Mouse (Mus musculus) megakaryocyte, embryonic 14.5 days (primary cell): ENCODE results near the gene Usb1. TPM values are rescaled to one million over a fixed set of nuclear protein-coding genes. Genes with fewer than 3 reads are reported as not detected.

Experiments
- H3K27me3 ChIP-seq: replicated peaks from 2 replicates; pipeline ENCODE3; 2012; ENCODE audit warnings: inconsistent platforms
- H3K36me3 ChIP-seq: replicated peaks from 2 replicates; pipeline ENCODE3; 2012; ENCODE audit warnings: low read length, inconsistent platforms, mixed read lengths
- H3K4me1 ChIP-seq: 2 replicates; pipeline ENCODE4 v1.6.1; 2012; ENCODE audit warnings: inconsistent platforms
- H3K4me3 ChIP-seq: replicated peaks from 2 replicates; pipeline ENCODE3; 2012; ENCODE audit warnings: moderate library complexity, mild to moderate bottlenecking, inconsistent platforms
- H3K9me3 ChIP-seq: 2 replicates; pipeline ENCODE4 v1.6.1; 2012; ENCODE audit warnings: inconsistent platforms
- FLI1 ChIP-seq: IDR thresholded peaks from 2 replicates; pipeline ENCODE4 v1.6.1; 2012; ENCODE audit warnings: low read length, inconsistent platforms, mixed read lengths
- GATA1 ChIP-seq: IDR thresholded peaks from 3 replicates; pipeline ENCODE4 v1.6.1; 2012; ENCODE audit warnings: mixed read lengths, low read length, inconsistent platforms, borderline replicate concordance
- polyA plus RNA-seq: library from polyadenylated mRNA; stranded (reverse); fragments of >175 nt; gene quantifications from 2 replicates; pipeline ENCODE4 v1.2.3, GENCODE M21; 2012; ENCODE audit warnings: low replicate concordance; ENCODE audit not compliant: insufficient read depth

Gene Usb1
- 14.1 and 29.0 TPM in 2 replicates for polyA plus RNA-seq

DNA sequence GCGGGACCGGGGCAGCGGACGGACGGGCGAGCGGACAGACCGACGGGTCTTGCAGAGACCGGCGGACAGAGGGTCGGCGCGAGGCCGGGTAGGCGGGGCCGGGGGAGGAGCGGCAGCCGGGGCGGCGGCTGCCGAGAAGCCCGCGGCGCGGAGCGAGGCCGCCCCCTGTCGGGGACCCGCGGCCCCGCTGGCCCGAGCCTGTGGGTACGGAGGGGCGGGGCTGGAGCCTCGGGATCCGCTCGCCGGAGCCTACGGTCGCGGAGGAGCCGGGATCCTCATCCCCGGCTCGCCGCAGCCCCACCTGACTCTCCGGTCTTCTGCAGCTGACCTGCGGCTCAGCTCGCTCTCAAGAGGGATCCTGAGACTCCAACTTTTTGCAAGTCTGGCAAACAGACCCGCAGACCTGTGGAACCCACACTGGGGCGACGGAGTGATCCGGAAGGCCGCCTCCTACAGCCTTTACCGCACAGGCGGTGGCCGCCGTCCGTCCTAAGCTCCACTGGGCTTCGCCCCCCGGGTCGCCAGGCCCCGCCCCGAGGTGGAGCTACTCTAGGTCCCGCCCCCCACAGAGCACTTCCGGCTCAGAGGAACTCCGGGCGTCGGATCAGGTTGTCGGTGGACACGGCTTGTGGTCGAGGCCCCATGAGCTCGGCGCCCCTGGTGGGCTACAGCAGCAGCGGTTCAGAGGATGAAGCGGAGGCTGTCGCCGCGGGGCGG is at the start of gene Usb1, which contains the start of gene Zfp319:
Gene Usb1, plus strand, starts transcription at position 565 of the 717 bp plus-strand sequence.
Gene Zfp319, minus strand, starts transcription at position 231 of the 717 bp plus-strand sequence.
- no peak for TF ChIP-seq FLI1
- no peak for TF ChIP-seq GATA1
- H3K27me3 ChIP-seq = no peaks in the 10 kb centered on the region
- H3K9me3 ChIP-seq = 0 out of 2 replicates have a peak, but pooled peaks cover 6% of the 10 kb centered on the region
- H3K4me1 ChIP-seq = peaks cover 56% of the 10 kb centered on the region
- peak within 1 kb of the TSS; percentile 98 for H3K4me3 ChIP-seq
- peaks cover 71% of the 10 kb centered on the region for H3K36me3 ChIP-seq

DNA sequence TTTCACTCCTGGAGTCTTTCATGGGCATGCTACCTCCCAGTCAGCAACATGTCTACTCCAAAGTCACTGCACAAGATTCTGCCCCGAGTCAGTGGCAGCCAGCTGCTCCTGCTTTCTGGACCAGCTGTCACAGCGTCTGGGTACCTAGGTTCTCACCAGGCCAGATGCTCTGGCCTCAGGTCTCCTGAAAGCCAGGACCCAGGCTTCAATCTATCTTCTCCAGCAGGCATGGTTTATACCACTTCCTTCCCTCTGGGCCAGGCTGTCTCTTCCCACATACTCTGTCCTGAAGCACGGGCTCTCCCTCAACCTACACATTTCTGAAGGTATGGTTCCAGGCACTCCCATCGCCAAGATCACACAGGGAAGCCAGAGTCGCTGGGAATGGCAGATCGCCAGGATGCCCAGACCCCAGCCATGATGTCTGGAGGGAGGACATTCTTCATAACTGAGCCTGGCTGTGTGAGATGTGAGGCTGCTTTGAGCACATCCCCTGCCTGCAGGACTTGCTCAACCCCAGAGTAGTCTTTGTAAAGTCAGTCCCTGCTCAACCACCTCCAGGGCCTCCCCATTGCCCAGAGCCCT is 42.9 kb upstream of the Usb1 start:
- TF ChIP-seq GATA1 (no peak), FLI1 (no peak)
- Histone ChIP-seq H3K4me1 (peaks cover 56% of the 10 kb centered on the region), H3K9me3 (peaks cover 9% of the 10 kb centered on the region; the same call in 1 of the 2 replicates), H3K4me3 (no peak overlapping the region), H3K36me3 (no peaks in the 10 kb centered on the region), H3K27me3 (peaks cover 29% of the 10 kb centered on the region)

DNA sequence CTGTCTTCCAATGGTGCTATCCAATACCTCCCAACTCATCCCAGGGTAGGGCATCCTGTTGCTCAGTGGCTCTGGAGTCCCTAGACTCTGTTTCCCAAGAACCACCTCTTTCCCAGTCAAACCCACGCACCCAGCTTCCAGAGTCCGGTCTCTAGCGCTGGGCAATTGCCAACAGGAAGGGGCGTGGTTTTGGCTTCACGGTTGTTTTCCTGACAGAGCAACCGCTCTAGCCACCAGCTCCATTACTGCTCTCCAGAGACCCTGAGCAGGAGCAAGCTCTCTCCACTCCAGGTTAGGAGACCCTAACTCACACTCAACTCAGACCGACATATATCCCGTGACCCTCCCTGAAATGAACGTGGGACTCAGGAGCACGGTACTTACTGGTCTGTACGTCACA is 38.9 kb upstream of the Usb1 start:
- H3K36me3 ChIP-seq = no peaks in the 10 kb centered on the region
- peak overlapping the region; percentile 83 for H3K4me3 ChIP-seq
- TF ChIP-seq GATA1 = no peak
- no peak for TF ChIP-seq FLI1
- peaks cover 29% of the 10 kb centered on the region for H3K27me3 ChIP-seq
- H3K9me3 ChIP-seq = no peaks in the 10 kb centered on the region
- H3K4me1 ChIP-seq = peaks cover 62% of the 10 kb centered on the region

DNA sequence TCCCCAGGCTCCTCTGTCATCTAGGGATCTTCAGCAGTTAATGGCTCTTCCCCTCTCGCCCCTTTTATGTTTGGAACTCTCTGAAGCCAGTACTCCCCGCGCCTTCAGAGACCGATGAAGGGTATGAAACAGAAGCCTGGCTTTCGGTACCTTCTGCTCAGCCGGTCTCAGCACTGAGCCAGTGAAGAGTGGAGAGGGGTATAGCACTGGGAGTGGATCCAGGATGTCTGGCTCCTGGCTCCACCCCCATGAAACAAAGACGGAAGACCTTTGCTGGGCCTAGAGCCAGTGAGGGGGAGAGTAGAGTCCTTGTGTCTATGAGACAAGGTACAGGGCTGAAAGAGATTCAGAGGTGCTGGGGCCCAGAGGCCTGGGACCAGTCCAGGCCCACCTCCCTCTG is 38.2 kb upstream of the Usb1 start:
- TF ChIP-seq GATA1 (no peak), FLI1 (no peak)
- Histone ChIP-seq H3K9me3 (no peaks in the 10 kb centered on the region), H3K4me1 (peaks cover 61% of the 10 kb centered on the region), H3K4me3 (no peak overlapping the region), H3K36me3 (no peaks in the 10 kb centered on the region), H3K27me3 (peaks cover 32% of the 10 kb centered on the region)

DNA sequence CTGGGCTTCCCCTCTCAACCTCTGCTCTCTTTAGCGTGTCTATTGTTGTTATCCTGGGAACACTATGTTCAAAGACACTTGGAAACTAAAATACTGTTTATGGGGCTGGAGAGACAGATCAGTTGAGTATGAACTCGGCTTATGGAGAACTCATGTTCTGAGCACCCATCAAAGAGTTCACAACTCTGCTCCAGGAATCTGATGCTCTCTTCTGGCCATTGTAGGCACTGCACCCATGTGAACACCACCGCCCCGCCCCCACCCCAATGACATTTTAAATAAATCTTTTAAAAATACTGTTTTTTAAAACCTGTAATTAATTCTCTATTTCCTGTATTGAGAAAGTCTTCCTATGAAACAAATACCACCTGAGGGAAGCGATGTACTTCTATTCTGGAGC is 29.7 kb upstream of the Usb1 start:
- H3K4me3 ChIP-seq = no peak overlapping the region
- H3K27me3 ChIP-seq = peaks cover 69% of the 10 kb centered on the region
- H3K36me3 ChIP-seq = no peaks in the 10 kb centered on the region
- H3K4me1 ChIP-seq = peaks cover 11% of the 10 kb centered on the region
- TF ChIP-seq GATA1 (no peak), FLI1 (no peak)
- H3K9me3 ChIP-seq = no peaks in the 10 kb centered on the region

DNA sequence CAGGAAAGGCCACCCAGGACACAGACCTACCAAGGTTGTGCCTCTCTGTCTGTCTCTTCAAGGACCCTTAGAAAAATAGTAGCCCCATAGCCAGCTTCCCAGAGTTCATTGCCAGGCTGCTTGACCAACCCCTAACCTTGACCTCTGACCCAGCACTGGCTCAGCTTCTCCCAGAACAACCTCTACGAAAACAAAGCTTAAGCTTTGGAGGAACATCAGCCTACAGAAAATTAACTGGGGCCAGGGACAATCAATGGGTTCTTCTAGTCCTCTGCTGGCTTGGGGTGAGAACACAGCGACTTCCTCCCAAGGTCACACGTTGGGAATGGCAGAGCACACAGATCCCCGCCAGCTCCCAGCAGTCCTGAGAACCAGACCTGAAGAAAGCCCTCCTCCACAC is 26.6 kb upstream of the Usb1 start:
- no peak for TF ChIP-seq FLI1
- TF ChIP-seq GATA1 = no peak
- Histone ChIP-seq H3K36me3 (no peaks in the 10 kb centered on the region), H3K9me3 (no peaks in the 10 kb centered on the region), H3K4me1 (peaks cover 7% of the 10 kb centered on the region), H3K4me3 (no peak overlapping the region), H3K27me3 (peaks cover 61% of the 10 kb centered on the region)

DNA sequence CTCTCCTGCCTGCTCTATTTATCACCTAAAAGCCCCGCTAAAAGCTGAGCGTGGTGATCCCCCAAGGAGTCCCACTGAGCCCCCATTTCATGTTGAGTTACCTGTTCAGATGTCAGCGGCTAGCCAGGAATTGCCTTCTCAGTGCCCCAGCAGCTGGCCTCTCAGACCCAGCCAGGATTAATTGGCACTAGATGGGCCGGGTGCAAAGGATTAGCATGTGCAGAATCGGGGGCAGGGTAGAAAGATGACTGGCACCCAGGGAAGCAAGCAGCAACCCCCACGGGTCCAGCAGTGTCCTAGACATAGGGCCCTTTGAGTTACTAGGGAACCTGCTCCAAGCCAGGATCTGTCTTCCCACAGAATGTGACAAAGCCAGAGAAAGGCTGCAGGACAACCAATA is 25.7 kb upstream of the Usb1 start, which contains the start of gene Cngb1:
Gene Cngb1, minus strand, starts transcription at position 155 of the 400 bp plus-strand sequence.
- no peak within 1 kb of the TSS for H3K4me3 ChIP-seq
- H3K36me3 ChIP-seq = no peaks in the 10 kb centered on the region
- H3K9me3 ChIP-seq = no peaks in the 10 kb centered on the region
- TF ChIP-seq FLI1 (no peak), GATA1 (no peak)
- H3K4me1 ChIP-seq = peaks cover 6% of the 10 kb centered on the region
- peaks cover 63% of the 10 kb centered on the region for H3K27me3 ChIP-seq

DNA sequence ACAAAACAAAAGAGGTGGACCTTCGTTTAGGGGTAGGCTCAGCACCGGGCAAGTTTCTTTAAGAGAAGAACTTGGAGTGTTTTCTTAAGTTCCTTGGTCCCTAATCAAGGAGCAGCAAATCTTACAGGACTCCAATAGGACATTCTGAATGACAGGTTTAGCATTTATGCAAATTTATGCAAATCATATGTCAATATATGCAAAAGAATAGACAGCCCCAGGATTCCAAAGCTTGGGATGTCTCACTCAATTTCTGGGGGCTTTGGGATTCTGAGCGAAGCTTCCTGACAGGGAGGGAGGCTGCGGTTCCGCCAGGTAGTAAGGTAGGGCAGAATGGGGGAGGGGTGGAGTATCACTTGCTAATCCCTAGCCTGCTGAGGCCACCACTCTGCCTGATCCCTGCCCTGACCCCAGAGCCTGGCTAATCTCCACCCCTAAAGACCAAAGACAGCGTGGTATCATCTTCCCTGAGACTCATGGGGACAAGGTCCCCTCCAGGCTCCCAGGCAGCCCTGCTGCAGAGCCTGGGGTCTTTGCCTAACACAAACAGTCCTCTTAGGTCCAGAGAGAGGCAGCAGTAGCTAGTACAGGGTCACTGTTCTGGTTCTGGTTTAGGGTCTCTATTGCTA is 21.6 kb upstream of the Usb1 start, which contains the start of gene Tepp:
Gene Tepp, plus strand, starts transcription at position 225 of the 629 bp plus-strand sequence.
- H3K9me3 ChIP-seq = no peaks in the 10 kb centered on the region
- TF ChIP-seq FLI1 (no peak), GATA1 (no peak)
- H3K27me3 ChIP-seq = peaks cover 61% of the 10 kb centered on the region
- peak within 1 kb of the TSS; percentile 28 for H3K4me3 ChIP-seq
- no peaks in the 10 kb centered on the region for H3K36me3 ChIP-seq
- peaks cover 24% of the 10 kb centered on the region for H3K4me1 ChIP-seq

DNA sequence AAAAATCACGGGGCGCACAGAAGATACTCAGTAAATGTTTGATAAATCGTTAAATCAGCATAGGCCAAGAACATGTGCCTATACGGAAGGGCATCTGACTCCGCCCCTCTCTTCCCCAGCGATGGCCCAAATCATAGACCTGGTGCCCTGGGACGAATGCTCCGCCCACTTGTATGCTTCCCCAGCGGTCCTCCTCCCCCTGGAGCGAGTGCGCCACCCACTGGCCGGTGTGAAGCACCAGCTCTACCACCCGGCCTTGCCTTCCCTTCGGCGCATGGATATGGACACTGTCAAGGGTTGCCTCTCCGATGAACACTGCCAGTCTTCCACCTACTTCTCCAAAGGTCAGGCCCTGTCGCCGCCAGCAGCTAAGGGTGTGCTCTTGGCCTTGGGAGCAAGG is 19.2 kb upstream of the Usb1 start:
- H3K4me1 ChIP-seq = peaks cover 24% of the 10 kb centered on the region
- peaks cover 3% of the 10 kb centered on the region; the same call in 1 of the 2 replicates for H3K9me3 ChIP-seq
- peaks cover 48% of the 10 kb centered on the region for H3K27me3 ChIP-seq
- H3K36me3 ChIP-seq = no peaks in the 10 kb centered on the region
- TF ChIP-seq FLI1 (no peak), GATA1 (no peak)
- no peak overlapping the region for H3K4me3 ChIP-seq
